Mouse (Mus musculus) adrenal gland, adult 18-20 months (tissue): Measurements from ENCODE around the gene Zfp872. TPM values are rescaled to one million over a fixed set of nuclear protein-coding genes. Genes with fewer than 3 reads are reported as not detected.

Source experiments
- total RNA-seq, 2 experiments: library from RNA; stranded (reverse); gene quantifications; 1 replicate in 1 of 2; 2 replicates in 1 of 2; pipeline ENCODE4 v1.2.3; 2021

The Zfp872 gene
- total RNA-seq, 2 experiments from 2014 or later = 1.8 to 2.0 TPM

Other genes starting within 250 kb of the Zfp872 start
- gene Swsap1, start 232.3 kb upstream of the Zfp872 start, total RNA-seq = 10 to 100 TPM; 12.3 to 14.2 TPM
- gene Epor, start 224.6 kb upstream of the Zfp872 start, total RNA-seq = 1 to 10 TPM; 1.6 to 2.9 TPM
- 10 to 100 TPM; 19.2 to 51.9 TPM for gene Rgl3, start 198.6 kb upstream of the Zfp872 start, total RNA-seq
- 1 to 10 TPM in 1 of 2 experiments, under 1 TPM in 1; 0.77 to 1.1 TPM for gene Ccdc151, start 185.5 kb upstream of the Zfp872 start, total RNA-seq
- gene Prkcsh, start 185.3 kb upstream of the Zfp872 start, total RNA-seq = 100 to 1,000 TPM; 132 to 173 TPM
- gene Elavl3, start 136.1 kb upstream of the Zfp872 start, total RNA-seq = 1 to 10 TPM; 2.7 to 2.8 TPM
- under 1 TPM in 1 of 2 experiments, not detected in 1; 0.61 TPM for gene Gm49318, start 116.8 kb upstream of the Zfp872 start, total RNA-seq
- gene Zfp653, start 116.7 kb upstream of the Zfp872 start, total RNA-seq = 1 to 10 TPM; 8.4 to 8.7 TPM
- gene Ecsit, start 102.7 kb upstream of the Zfp872 start, total RNA-seq = 10 to 100 TPM; 49.0 to 64.4 TPM
- gene Cnn1, start 88.9 kb upstream of the Zfp872 start, total RNA-seq = 1 to 10 TPM in 1 of 2 experiments, under 1 TPM in 1; 0.99 to 2.7 TPM
- gene Elof1, start 70.9 kb upstream of the Zfp872 start, total RNA-seq = 10 to 100 TPM; 73.3 to 81.8 TPM
- gene Acp5, start 52.4 kb upstream of the Zfp872 start, total RNA-seq = 10 to 100 TPM; 46.9 to 92.0 TPM
- 10 to 100 TPM; 42.5 to 44.3 TPM for gene Pigyl, start 31.2 kb upstream of the Zfp872 start, total RNA-seq
- gene Zfp809, start 37.6 kb downstream of the Zfp872 start, total RNA-seq = 10 to 100 TPM; 35.5 to 44.0 TPM
- under 1 TPM; 0.50 to 0.61 TPM for gene Zfp599, start 71.8 kb downstream of the Zfp872 start, total RNA-seq
- 1 to 10 TPM; 4.4 to 4.7 TPM for gene Zfp810, start 119.6 kb downstream of the Zfp872 start, total RNA-seq
- 1 to 10 TPM; 1.9 to 2.3 TPM for gene Anln, start 201.1 kb downstream of the Zfp872 start, total RNA-seq
- gene 9530077C05Rik, start 223.4 kb downstream of the Zfp872 start, total RNA-seq = 1 to 10 TPM; 3.2 to 5.0 TPM